Mouse (Mus musculus): Measurements from ENCODE around the gene Dclk2. TPM values are rescaled to one million over a fixed set of nuclear protein-coding genes. Genes with fewer than 3 reads are reported as not detected.

The Dclk2 gene
- polyA plus RNA-seq, 1 experiment: 2.5 TPM

GRCm38 (mm10) chr3:86759383-86759782 lies 161.3 kb downstream of the Dclk2 start:
- DNase-seq (ENCODE audit: low read depth): no peak

GRCm38 (mm10) chr3:86758727-86759126 lies 161.9 kb downstream of the Dclk2 start:
- DNase-seq (ENCODE audit: low read depth): no peak

GRCm38 (mm10) chr3:86756548-86756947 lies 164.1 kb downstream of the Dclk2 start:
- DNase-seq (ENCODE audit: low read depth): no peak

DNA sequence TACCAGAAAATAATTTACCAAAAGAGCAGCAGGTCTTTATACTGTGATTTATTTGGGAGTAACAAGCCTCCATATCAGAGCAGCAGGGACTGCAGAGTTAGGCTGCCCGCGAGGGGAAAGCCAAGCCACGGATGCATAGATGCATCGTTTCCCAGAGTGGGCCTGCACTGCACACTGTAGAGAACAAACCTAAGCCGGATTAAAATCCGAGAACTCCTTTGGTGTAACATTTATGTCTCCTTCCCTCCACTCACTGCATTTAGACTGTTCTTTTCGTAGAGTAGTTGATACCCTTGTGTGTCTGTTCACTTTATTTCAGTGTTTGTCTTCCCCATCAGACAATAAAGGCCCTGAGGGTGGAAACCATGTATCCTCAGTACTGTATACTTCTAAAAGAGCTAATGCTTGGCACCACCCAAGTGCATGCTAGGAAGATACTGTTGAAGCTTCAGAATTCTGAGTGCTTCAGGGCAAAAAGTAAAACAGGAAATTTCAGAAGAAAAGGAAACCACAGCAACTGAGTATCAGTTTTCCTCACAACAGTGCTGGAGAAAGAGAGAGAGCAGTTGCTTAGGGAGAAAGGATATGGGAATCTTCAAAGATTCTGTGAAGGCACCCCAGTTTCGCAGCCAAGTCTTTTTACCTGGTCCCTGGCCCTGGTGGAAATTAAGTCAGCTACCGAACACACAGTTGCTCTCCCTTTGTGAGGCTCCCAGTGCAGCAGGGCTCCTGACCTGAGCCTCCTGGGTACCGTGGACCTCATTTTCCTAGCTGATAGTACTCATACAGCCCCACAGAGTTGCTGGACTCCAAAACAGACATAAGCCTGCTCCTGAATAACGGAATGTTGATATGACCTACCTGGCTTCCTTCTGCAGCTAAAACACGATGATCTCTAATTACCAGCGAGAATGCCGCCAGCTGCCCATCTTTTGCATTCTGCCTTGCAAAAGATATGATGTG lies 165.8 kb downstream of the Dclk2 start:
- no peak for DNase-seq (ENCODE audit: low read depth)

- no peak for DNase-seq (ENCODE audit: low read depth)
Measured at GRCm38 (mm10) chr3:86754178-86754577, 166.5 kb downstream of the Dclk2 start.

- DNase-seq (ENCODE audit: low read depth): no peak
Measured at GRCm38 (mm10) chr3:86750652-86751051, 170.0 kb downstream of the Dclk2 start.

DNA sequence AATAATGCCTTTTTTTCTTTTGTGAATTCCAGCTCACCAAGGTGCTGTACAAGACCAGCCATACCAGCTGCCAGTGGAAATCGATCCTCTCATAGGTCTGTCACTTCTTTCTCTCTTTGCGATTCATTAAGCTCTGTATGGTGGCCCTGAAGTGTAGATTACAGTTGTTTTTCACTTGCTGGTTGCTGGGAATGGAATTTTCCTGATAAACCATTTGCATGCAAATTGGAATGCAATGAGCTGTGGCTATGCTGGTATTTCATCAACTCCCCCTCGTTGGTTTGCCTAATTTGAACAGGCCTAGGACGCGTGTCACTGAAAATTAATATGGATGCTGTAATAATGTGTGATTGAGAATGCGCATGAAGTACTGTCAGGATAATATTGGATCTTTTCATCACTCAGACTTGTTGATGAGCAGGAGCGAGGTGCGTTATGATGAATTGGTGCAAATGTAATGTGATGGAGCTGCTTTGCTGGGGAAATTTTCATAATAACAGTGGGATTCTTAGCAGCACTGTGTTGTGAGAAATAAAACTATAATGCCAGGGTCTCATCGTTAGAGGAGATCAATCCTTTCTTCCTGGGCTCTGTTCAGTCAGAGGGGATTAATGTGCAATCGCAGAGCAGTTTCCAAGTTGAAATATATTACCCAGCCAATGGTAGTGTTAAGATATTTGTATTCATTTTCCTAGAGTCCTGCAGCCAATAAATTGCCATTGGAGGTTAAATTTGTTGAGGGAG lies 174.7 kb downstream of the Dclk2 start:
- DNase-seq (ENCODE audit: low read depth): no peak

GRCm38 (mm10) chr3:86745348-86745747 lies 175.3 kb downstream of the Dclk2 start:
- no peak for DNase-seq (ENCODE audit: low read depth)

DNA sequence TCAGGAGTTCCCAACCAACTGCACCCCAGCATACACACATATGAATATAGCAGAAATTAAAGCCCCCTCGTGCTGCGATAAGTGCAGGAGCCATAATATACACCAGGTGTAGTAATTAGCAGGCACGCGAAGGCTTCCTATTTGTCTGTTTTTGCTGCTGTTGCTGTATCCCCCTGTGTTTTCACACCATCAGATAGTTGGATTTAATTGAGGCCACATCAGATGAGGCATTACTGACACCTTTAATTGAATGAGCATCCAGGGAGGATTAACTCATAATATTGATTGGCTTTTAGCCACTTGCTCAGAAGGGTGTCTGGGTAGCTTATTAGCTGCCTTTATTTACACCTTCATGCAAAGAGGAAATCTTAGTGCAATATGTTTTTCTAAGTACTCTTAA lies 180.9 kb downstream of the Dclk2 start:
- no peak for DNase-seq (ENCODE audit: low read depth)

DNA sequence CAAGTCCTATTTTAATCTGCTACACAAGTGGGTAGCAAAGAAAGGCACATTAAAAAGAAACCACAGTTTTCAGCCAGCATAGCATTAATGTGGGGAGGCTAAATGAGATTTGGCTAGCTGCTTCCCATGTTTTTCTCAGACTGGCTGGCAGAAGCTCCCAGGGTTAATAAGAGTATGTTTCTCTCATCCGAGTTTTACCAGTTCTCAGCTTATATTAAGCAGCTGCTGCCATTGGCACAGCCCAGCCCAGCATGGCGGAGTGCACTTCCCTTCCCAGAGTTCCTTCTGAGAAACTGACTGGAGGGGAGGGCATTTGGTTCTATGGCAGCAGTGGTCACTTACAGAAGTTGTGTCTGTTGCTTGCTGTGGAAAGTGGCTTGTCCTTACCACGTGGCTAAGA lies 181.8 kb downstream of the Dclk2 start:
- no peak for DNase-seq (ENCODE audit: low read depth)

Other genes with a start within 250 kb of the Dclk2 start
- 181 and 333 TPM in 2 replicates for gene Cd1d1, start 78.6 kb upstream of the Dclk2 start, polyA plus RNA-seq (2012; rRNA removed)